Mouse (Mus musculus): ENCODE measurements around the gene Zbtb40. TPM values are rescaled to one million over a fixed set of nuclear protein-coding genes. Genes with fewer than 3 reads are reported as not detected.

Gene Zbtb40
- polyA plus RNA-seq, 1 experiment from 2014 or later = 4.6 TPM

- WGBS = 65% methylated on average over 17 of the region's 17 CpGs
- Histone ChIP-seq H3K9me3 (replicated peaks) (no peaks in the 10 kb centered on the region), H3K9ac (replicated peaks) (no peak overlapping the region), H3K4me3 (replicated peaks) (no peak overlapping the region), H3K4me1 (peaks cover 43% of the 10 kb centered on the region), H3K27ac (replicated peaks) (no peak overlapping the region), H3K36me3 (no peaks in the 10 kb centered on the region), H3K27me3 (replicated peaks) (no peaks in the 10 kb centered on the region), H3K4me2 (no peak overlapping the region)
- ATAC-seq (ENCODE audit: low FRiP score) = no peak
These were observed 103.2 kb downstream of the Zbtb40 start for GRCm38 (mm10) chr4:136945397-136945796.

GRCm38 (mm10) chr4:136944558-136945350 lies 103.8 kb downstream of the Zbtb40 start:
- Histone ChIP-seq H3K4me1 (peaks cover 36% of the 10 kb centered on the region), H3K4me2 (no peak overlapping the region), H3K36me3 (no peaks in the 10 kb centered on the region), H3K4me3 (replicated peaks) (no peak overlapping the region), H3K27ac (replicated peaks) (no peak overlapping the region), H3K9me3 (replicated peaks) (no peaks in the 10 kb centered on the region), H3K27me3 (replicated peaks) (peaks cover 4% of the 10 kb centered on the region; the same call in 1 of the 2 replicates), H3K9ac (replicated peaks) (no peak overlapping the region)
- WGBS = 67% methylated on average over 11 of the region's 11 CpGs
- ATAC-seq (ENCODE audit: low FRiP score) = no peak

- Histone ChIP-seq H3K4me1 (peaks cover 29% of the 10 kb centered on the region), H3K27ac (replicated peaks) (no peak overlapping the region), H3K9ac (replicated peaks) (no peak overlapping the region; the same call in 1 of the 2 replicates), H3K4me2 (peak overlapping the region; percentile 33), H3K4me3 (replicated peaks) (no peak overlapping the region), H3K27me3 (replicated peaks) (peaks cover 10% of the 10 kb centered on the region), H3K36me3 (no peaks in the 10 kb centered on the region), H3K9me3 (replicated peaks) (no peaks in the 10 kb centered on the region)
- 32% methylated on average over 13 of the region's 13 CpGs for WGBS
- ATAC-seq (ENCODE audit: low FRiP score) = no peak
These were observed 105.4 kb downstream of the Zbtb40 start for GRCm38 (mm10) chr4:136943175-136943574.

- Histone ChIP-seq H3K36me3 (no peaks in the 10 kb centered on the region), H3K27me3 (replicated peaks) (peaks cover 11% of the 10 kb centered on the region), H3K4me2 (peak overlapping the region; percentile 33), H3K4me1 (peaks cover 29% of the 10 kb centered on the region), H3K9ac (replicated peaks) (no peak overlapping the region; the same call in 1 of the 2 replicates), H3K4me3 (replicated peaks) (no peak overlapping the region), H3K27ac (replicated peaks) (no peak overlapping the region), H3K9me3 (replicated peaks) (no peaks in the 10 kb centered on the region)
- ATAC-seq (ENCODE audit: low FRiP score) = no peak
- WGBS = 19% methylated on average over 18 of the region's 18 CpGs
These were observed 105.8 kb downstream of the Zbtb40 start for GRCm38 (mm10) chr4:136942761-136943160.

GRCm38 (mm10) chr4:136937935-136938334 lies 110.7 kb downstream of the Zbtb40 start:
- 92% methylated on average over 5 of the region's 5 CpGs for WGBS
- Histone ChIP-seq H3K4me2 (no peak overlapping the region), H3K4me3 (replicated peaks) (no peak overlapping the region), H3K9ac (replicated peaks) (no peak overlapping the region), H3K27ac (replicated peaks) (no peak overlapping the region), H3K4me1 (peaks cover 16% of the 10 kb centered on the region), H3K9me3 (replicated peaks) (no peaks in the 10 kb centered on the region), H3K27me3 (replicated peaks) (peaks cover 12% of the 10 kb centered on the region), H3K36me3 (peaks cover 7% of the 10 kb centered on the region)
- ATAC-seq (ENCODE audit: low FRiP score) = no peak

- Histone ChIP-seq H3K4me1 (peaks cover 10% of the 10 kb centered on the region), H3K27ac (replicated peaks) (no peak overlapping the region), H3K27me3 (replicated peaks) (peaks cover 12% of the 10 kb centered on the region), H3K9ac (replicated peaks) (no peak overlapping the region), H3K36me3 (peaks cover 10% of the 10 kb centered on the region), H3K9me3 (replicated peaks) (no peaks in the 10 kb centered on the region), H3K4me2 (no peak overlapping the region), H3K4me3 (replicated peaks) (no peak overlapping the region)
- WGBS = 85% methylated on average over 4 of the region's 4 CpGs
- no peak for ATAC-seq (ENCODE audit: low FRiP score)
These were observed 111.3 kb downstream of the Zbtb40 start for GRCm38 (mm10) chr4:136937344-136937743.

GRCm38 (mm10) chr4:136934746-136935613 lies 113.6 kb downstream of the Zbtb40 start:
- WGBS = 53% methylated on average over 18 of the region's 18 CpGs
- Histone ChIP-seq H3K27me3 (replicated peaks) (peaks cover 11% of the 10 kb centered on the region), H3K4me3 (replicated peaks) (no peak overlapping the region), H3K4me2 (no peak overlapping the region), H3K4me1 (peaks cover 7% of the 10 kb centered on the region), H3K9me3 (replicated peaks) (no peaks in the 10 kb centered on the region), H3K36me3 (peaks cover 10% of the 10 kb centered on the region), H3K27ac (replicated peaks) (no peak overlapping the region), H3K9ac (replicated peaks) (no peak overlapping the region)
- no peak for ATAC-seq (ENCODE audit: low FRiP score)

- Histone ChIP-seq H3K27me3 (replicated peaks) (no peaks in the 10 kb centered on the region), H3K27ac (replicated peaks) (no peak overlapping the region), H3K4me3 (replicated peaks) (no peak overlapping the region), H3K4me2 (no peak overlapping the region), H3K4me1 (peaks cover 35% of the 10 kb centered on the region), H3K9me3 (replicated peaks) (no peaks in the 10 kb centered on the region), H3K9ac (replicated peaks) (no peak overlapping the region), H3K36me3 (peaks cover 4% of the 10 kb centered on the region)
- no peak for ATAC-seq (ENCODE audit: low FRiP score)
- 92% methylated on average over 8 of the region's 8 CpGs for WGBS
These were observed 118.1 kb downstream of the Zbtb40 start for GRCm38 (mm10) chr4:136930474-136930873.

Other genes starting within 250 kb of the Zbtb40 start
- 13.7 and 21.3 TPM in 2 replicates for gene Ephb2, start 212.8 kb downstream of the Zbtb40 start, polyA plus RNA-seq (2015; fragmentation: Nextera tagmentation; extraction: Ambion mirVana)
- gene C1qb, start 162.6 kb downstream of the Zbtb40 start, polyA plus RNA-seq (2015; fragmentation: Nextera tagmentation; extraction: Ambion mirVana) = 62.0 and 62.4 TPM in 2 replicates
- gene C1qc, start 155.7 kb downstream of the Zbtb40 start, polyA plus RNA-seq (2015; fragmentation: Nextera tagmentation; extraction: Ambion mirVana) = 28.4 and 29.0 TPM in 2 replicates
- gene C1qa, start 150.0 kb downstream of the Zbtb40 start, polyA plus RNA-seq (2015; fragmentation: Nextera tagmentation; extraction: Ambion mirVana) = 33.7 and 40.5 TPM in 2 replicates
- gene Epha8, start 92.0 kb downstream of the Zbtb40 start, polyA plus RNA-seq (2015; fragmentation: Nextera tagmentation; extraction: Ambion mirVana) = 9.6 and 13.9 TPM in 2 replicates
- gene Wnt4, start 228.7 kb upstream of the Zbtb40 start, polyA plus RNA-seq (2015; fragmentation: Nextera tagmentation; extraction: Ambion mirVana) = 3.8 and 5.0 TPM in 2 replicates